Mouse (Mus musculus) testis, adult 2 months (tissue): Measurements from ENCODE around the gene Spon1.

Experiments used
- CTCF ChIP-seq: fragments of 200-500 bp; IDR thresholded peaks from 2 replicates; pipeline ENCODE4 v1.5.1; 2012; ENCODE audit warnings: low read depth, mild to moderate bottlenecking, inconsistent platforms, low read length, moderate library complexity; ENCODE audit not compliant: control insufficient read depth, insufficient read depth, insufficient replicate concordance
- POLR2A ChIP-seq: fragments of 200-500 bp; IDR thresholded peaks from 2 replicates; pipeline ENCODE4 v1.6.1; 2012; ENCODE audit warnings: low read depth, mild to moderate bottlenecking, inconsistent platforms, low read length, moderate library complexity; ENCODE audit not compliant: control insufficient read depth

DNA sequence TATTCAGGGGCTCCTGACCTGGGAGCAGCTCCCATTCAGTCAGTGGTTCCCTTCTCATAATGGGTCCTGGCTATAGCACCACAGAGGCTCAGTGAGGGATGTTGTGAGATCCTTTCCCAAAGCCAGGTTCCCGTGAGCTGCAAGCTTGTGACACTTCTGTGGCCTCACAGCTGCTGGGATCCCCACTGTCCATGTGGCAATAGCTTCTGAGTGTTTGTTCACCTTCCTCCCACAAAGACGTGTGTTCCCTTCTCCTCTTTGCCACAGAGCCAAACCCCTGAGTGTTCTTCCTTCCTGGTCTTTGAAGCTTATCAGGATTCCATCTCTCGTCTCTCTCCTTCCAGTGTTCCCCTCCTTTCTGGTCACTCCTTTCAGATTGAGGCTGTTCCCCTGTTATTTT lies 90.3 kb downstream of the Spon1 start:
- no peak for TF ChIP-seq POLR2A
- TF ChIP-seq CTCF: no peak
